1 mouse cellular context compared by ENCODE assay signal in genomic region chr14:31661671-31662554, GRCm38 (mm10).
TF ChIP-seq lines count a peak whose summit lies in the region.

No protein-coding gene starts in this region.

TF ChIP-seq in CH12.LX, 34 proteins besides CTCF, POLR2A, EP300 and RAD21 (continued from another document):
- no peak for TF ChIP-seq RCOR1 (conservative IDR thresholded peaks at IDR 0.05; ENCODE audit: low read depth, low read length)
